Comparison of ENCODE assay signal across 9 mouse cellular contexts in the genomic region with DNA sequence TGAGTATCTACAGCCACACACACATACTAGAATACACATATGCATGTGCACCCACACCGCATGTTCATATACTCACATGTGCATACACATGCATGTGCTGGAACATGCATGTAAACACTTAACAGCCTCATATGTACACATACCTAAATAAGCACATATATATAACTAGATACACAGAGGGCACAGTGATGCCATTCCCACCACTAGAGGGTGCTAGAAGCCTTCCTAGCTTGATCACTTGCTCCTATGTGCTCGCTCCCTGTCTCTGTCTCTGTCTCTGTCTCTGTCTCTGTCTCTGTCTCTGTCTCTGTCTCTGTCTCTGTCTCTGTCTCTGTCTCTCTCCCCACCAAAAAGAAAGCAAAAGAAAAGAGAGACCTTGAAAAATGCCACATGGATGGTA. TPM values are rescaled to one million over a fixed set of nuclear protein-coding genes. Genes with fewer than 3 reads are reported as not detected.
DNase-seq lines count a peak whose midpoint lies in the region; ATAC-seq and TF ChIP-seq lines count a peak whose summit lies in the region.
"Had no signal": no experiment of that assay in that cellular context is flagged by ENCODE, and none has a peak within 500 bp of the region (broad histone marks: within the 10 kb centered on the region; RNA-seq: fewer than 3 reads in every experiment).

No protein-coding gene starts in this region.

- H3K27ac ChIP-seq in heart, embryonic 12.5 days (ENCODE audit: poor library complexity, severe bottlenecking) = no peak overlapping the region
- no peak overlapping the region for H3K27ac ChIP-seq in CH12.LX (ENCODE audit: insufficient read depth, low read depth)
- H3K27ac ChIP-seq: embryonic facial prominence, embryonic 15.5 days had no signal

- no peak overlapping the region for H3K4me3 ChIP-seq in heart, embryonic 12.5 days
- no peak overlapping the region for H3K4me3 ChIP-seq in CH12.LX (replicated peaks in 1 of 3; ENCODE audit: low read depth in 2 of 3, low read length in 2 of 3, poor library complexity in 1 of 3)
- H3K4me3 ChIP-seq: embryonic facial prominence, embryonic 15.5 days had no signal

- DNase-seq in heart, adult 8-10 months (ENCODE audit: low spot score) = peak; percentile 48
- peak; percentile 71 for DNase-seq in CH12.LX (ENCODE audit: extremely low read depth)
- DNase-seq in adrenal gland, postnatal 36 days = peak; percentile 53 to 69
- peak; percentile 57 to 73 for DNase-seq in heart, postnatal 14 days
- peak; percentile 65 for DNase-seq in left cerebral cortex, postnatal 4 days
- peak; percentile 59 for DNase-seq in retina, postnatal 7 days (ENCODE audit: low read depth, low spot score)
- no peak for DNase-seq in ovary, postnatal 10 days (ENCODE audit: low spot score)

- no peak for TF ChIP-seq EP300 in CH12.LX (IDR thresholded peaks at IDR 0.05; ENCODE audit: low read length)

- no peak for TF ChIP-seq POLR2A in CH12.LX (IDR thresholded peaks at IDR 0.05; ENCODE audit: low read depth, low read length)

- H3K9me3 ChIP-seq in heart, embryonic 12.5 days (replicated peaks) = no peaks in the 10 kb centered on the region
- no peaks in the 10 kb centered on the region for H3K9me3 ChIP-seq in CH12.LX (replicated peaks; ENCODE audit: low read length)
- H3K9me3 ChIP-seq: embryonic facial prominence, embryonic 15.5 days had no signal

- no peaks in the 10 kb centered on the region for H3K36me3 ChIP-seq in heart, embryonic 12.5 days
- H3K36me3 ChIP-seq in CH12.LX (replicated peaks in 1 of 2; ENCODE audit: control insufficient read depth in 1 of 2, insufficient read depth in 1 of 2, low read length in 1 of 2) = peaks cover 17 to 31% of the 10 kb centered on the region in 2 experiments
- H3K36me3 ChIP-seq: embryonic facial prominence, embryonic 15.5 days had no signal

- H3K4me1 ChIP-seq in heart, embryonic 12.5 days (replicated peaks) = peaks cover 17% of the 10 kb centered on the region
- peaks cover 4 to 9% of the 10 kb centered on the region in 2 experiments; a peak in 3 of 4 replicates for H3K4me1 ChIP-seq in CH12.LX (ENCODE audit: control insufficient read depth in 1 of 2, insufficient read depth in 2 of 2)

- 61% methylated on average over 2 of the region's 2 CpGs for WGBS in heart, embryonic 12.5 days

- H3K27me3 ChIP-seq in heart, embryonic 12.5 days (replicated peaks) = no peaks in the 10 kb centered on the region; the same call in 1 of the 2 replicates
- no peaks in the 10 kb centered on the region for H3K27me3 ChIP-seq in CH12.LX (replicated peaks)
- H3K27me3 ChIP-seq: embryonic facial prominence, embryonic 15.5 days had no signal

- dilution Hi-C loops in CH12.LX (cut with MboI; ENCODE audit: extremely low pct_ligation_motif_present, extremely low pct_unique_long_range_greater_than_20kb, low sequenced_read_pairs) = no loop called here

- peak; percentile 80 for TF ChIP-seq CTCF in CH12.LX (conservative IDR thresholded peaks at IDR 0.05 in 1 of 2, IDR thresholded peaks at IDR 0.05 in 1 of 2; ENCODE audit: low read depth in 2 of 2, low read length in 2 of 2)

- in situ Hi-C loops in CH12.LX (cut with MboI; ENCODE audit: low pct_ligation_motif_present, low pct_unique_long_range_greater_than_20kb, low sequenced_read_pairs) = no loop called here

- no peak overlapping the region for H3K4me2 ChIP-seq in heart, embryonic 12.5 days
- no peak overlapping the region for H3K4me2 ChIP-seq in CH12.LX (ENCODE audit: insufficient read depth, low read depth, poor library complexity, severe bottlenecking)
- H3K4me2 ChIP-seq: embryonic facial prominence, embryonic 15.5 days had no signal

- ATAC-seq in heart, embryonic 12.5 days (ENCODE audit: insufficient number of reproducible peaks, low FRiP score) = no peak

- H3K9ac ChIP-seq in heart, embryonic 12.5 days = no peak overlapping the region
- no peak overlapping the region for H3K9ac ChIP-seq in CH12.LX (ENCODE audit: insufficient read depth, low read depth)
- H3K9ac ChIP-seq: embryonic facial prominence, embryonic 15.5 days had no signal

- intact Hi-C loops in heart, postnatal 14 days (cut with DNase I) = loop anchor here (5.0 kb wide), 1 partner anchor 1448 kb away; no protein-coding TSS in a partner anchor
- intact Hi-C loops in left cerebral cortex, postnatal 4 days (cut with DNase I) = no loop called here

- peak; percentile 80 for TF ChIP-seq RAD21 in CH12.LX (IDR thresholded peaks at IDR 0.05; ENCODE audit: low read depth, low read length)

- no peaks in the 10 kb centered on the region for H3K79me2 ChIP-seq in CH12.LX (replicated peaks; ENCODE audit: control insufficient read depth, extremely low read depth, insufficient read depth, poor library complexity, severe bottlenecking)

TF ChIP-seq in CH12.LX, 34 proteins besides CTCF, POLR2A, EP300 and RAD21:
- TF ChIP-seq MAX (IDR thresholded peaks at IDR 0.05; ENCODE audit: low read length) (no peak), IRF4 (IDR thresholded peaks at IDR 0.05; ENCODE audit: low read depth, low read length) (0 out of 2 replicates have a peak, but pooled peaks have one; percentile 16), ZC3H11A (IDR thresholded peaks at IDR 0.05; ENCODE audit: low read depth, low read length) (peak; percentile 9; the same call in 1 of the 2 replicates), SMC3 (IDR thresholded peaks at IDR 0.05; ENCODE audit: low read depth, low read length) (peak; percentile 72)
TF ChIP-seq in CH12.LX: peak in this region for 3.

RNA-seq across cellular contexts. Expression of gene Gna12, which starts 38.8 kb away (rescaled TPM):
- 100 to 1,000 TPM; 124 to 170 (median 134) TPM for total RNA-seq in heart, adult 8-10 months (2022)
- 48.5 and 50.6 TPM in 2 replicates for polyA plus RNA-seq in heart, embryonic 12.5 days (2016; fragmentation: Nextera tagmentation; extraction: Ambion mirVana)
- 13.8 and 15.8 TPM in 2 replicates for total RNA-seq in CH12.LX (2012; rRNA removed)
- total RNA-seq in CH12.LX (2014; rRNA removed) = 9.9 and 11.5 TPM in 2 replicates
- 12.9 and 15.4 TPM in 2 replicates for polyA plus RNA-seq in CH12.LX (2012; ENCODE audit: insufficient read length, low read depth)
- total RNA-seq in adrenal gland, postnatal 36 days (2021) = 100 to 1,000 TPM; 119 to 155 TPM
- total RNA-seq in heart, postnatal 14 days (2021) = 10 to 100 TPM; 80.5 to 84.2 TPM
- total RNA-seq in left cerebral cortex, postnatal 4 days (2021) = 10 to 100 TPM; 77.3 to 82.0 TPM

Comparison
In these comparisons a context has a peak if more than half of its experiments do, and no peak if none do; other contexts are left out.
1. RNA of gene Gna12, which starts 38.8 kb away (total RNA-seq): 119 to 155 TPM in adrenal gland, postnatal 36 days, 124 to 170 TPM in heart, adult 8-10 months, 80.5 to 84.2 TPM in heart, postnatal 14 days and 77.3 to 82.0 TPM in left cerebral cortex, postnatal 4 days; 9.9 to 15.8 TPM in CH12.LX; every median in the first group is over 4 times any median in the second.